Mouse (Mus musculus): ENCODE measurements at regions not wholly inside any gene's neighbourhood (a gene's known extent, or its start where the extent isn't known, plus 50 kb on each side); places are given as distances from the start of the nearest gene placed in this dataset.

DNA sequence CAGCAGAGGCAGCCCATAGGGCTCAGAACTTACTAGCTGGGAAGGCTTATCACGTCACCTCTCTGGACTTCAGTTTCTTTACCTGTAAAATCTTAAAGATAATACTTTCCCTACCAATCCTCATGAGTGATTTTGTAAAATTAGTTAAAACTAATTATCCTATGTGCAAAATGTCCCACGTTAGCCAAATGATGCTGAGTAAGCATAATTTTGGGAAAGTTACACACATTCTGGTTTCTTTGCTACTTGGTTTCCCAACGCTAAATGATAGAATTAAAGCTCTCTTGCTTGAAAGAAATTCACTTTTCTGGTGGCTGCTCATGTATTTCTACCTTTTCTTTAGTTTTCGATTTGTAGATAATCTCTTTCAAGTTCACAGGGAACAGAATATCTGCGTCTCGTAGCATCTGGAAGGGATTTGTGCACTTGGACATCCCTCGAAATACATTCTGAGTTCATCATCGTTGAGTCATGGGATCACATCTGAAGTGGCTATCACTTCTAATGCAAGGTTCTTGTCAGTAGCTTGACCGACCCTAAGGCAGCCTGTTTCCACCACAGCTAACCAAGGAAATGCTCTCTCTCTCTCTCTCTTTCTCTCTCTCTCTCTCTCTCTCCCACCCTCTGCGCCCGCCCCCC, 114.3 kb upstream of the BC052040 start:
- TF ChIP-seq CTCF (IDR thresholded peaks at IDR 0.05; ENCODE audit: control insufficient read depth, insufficient read depth, insufficient replicate concordance, low read depth, low read length) (no peak), POLR2A (IDR thresholded peaks at IDR 0.05; ENCODE audit: control insufficient read depth, low read depth, low read length) (no peak)

Measured in testis, adult 2 months (tissue).